Mouse (Mus musculus) lung, postnatal 0 days (tissue): Measurements from ENCODE around the gene Fam184b. TPM values are rescaled to one million over a fixed set of nuclear protein-coding genes. Genes with fewer than 3 reads are reported as not detected.

Source experiments
- ATAC-seq: fragments of 200-750 bp; cut with Nextera tagmentation; 2 replicates; pipeline ENCODE4 v1.8.0; 2017; ENCODE audit warnings: moderate library complexity
- DNase-seq: peaks from one replicate; pipeline ENCODE4 v3.0.0-alpha.2; 2016; ENCODE audit warnings: low spot score
- H3K27ac ChIP-seq: fragments of 300-500 bp; sonication (generic); 2 replicates; pipeline ENCODE4 v1.5.1; 2014; ENCODE audit warnings: antibody characterized with exemption, mild to moderate bottlenecking, low read length, mixed read lengths
- H3K27me3 ChIP-seq: fragments of 300-500 bp; sonication (generic); replicated peaks from 2 replicates; pipeline ENCODE4 v1.6.1; 2014; ENCODE audit warnings: low read length, mixed read lengths; ENCODE audit not compliant: insufficient read depth
- H3K36me3 ChIP-seq: fragments of 300-500 bp; sonication (generic); 2 replicates; pipeline ENCODE4 v1.6.1; 2014; ENCODE audit warnings: low read length, mixed read lengths; ENCODE audit not compliant: insufficient read depth
- H3K4me1 ChIP-seq: fragments of 300-500 bp; sonication (generic); 2 replicates; pipeline ENCODE4 v1.6.1; 2014; ENCODE audit warnings: antibody characterized with exemption, low read depth, low read length, mixed read lengths; ENCODE audit not compliant: insufficient read depth
- H3K4me2 ChIP-seq: fragments of 300-500 bp; sonication (generic); replicated peaks from 2 replicates; pipeline ENCODE4 v1.6.1; 2014; ENCODE audit warnings: low read depth, mild to moderate bottlenecking, low read length, moderate library complexity, mixed read lengths
- H3K4me3 ChIP-seq: fragments of 300-500 bp; sonication (generic); 2 replicates; pipeline ENCODE4 v1.5.1; 2014; ENCODE audit warnings: low read depth, low read length
- H3K9ac ChIP-seq: fragments of 300-500 bp; sonication (generic); replicated peaks from 2 replicates; pipeline ENCODE4 v1.6.1; 2014; ENCODE audit warnings: low read depth, mild to moderate bottlenecking
- H3K9me3 ChIP-seq: fragments of 300-500 bp; sonication (generic); 2 replicates; pipeline ENCODE4 v1.6.1; 2016; ENCODE audit warnings: low read length, mixed read lengths
- CTCF ChIP-seq: IDR thresholded peaks from 2 replicates; pipeline ENCODE4 v1.5.1; 2016; ENCODE audit warnings: antibody characterized with exemption, mild to moderate bottlenecking
- EP300 ChIP-seq: IDR thresholded peaks from 2 replicates; pipeline ENCODE4 v1.6.1; 2016; ENCODE audit warnings: antibody characterized with exemption, mild to moderate bottlenecking, control low read depth
- WGBS: fragments of 180-500 bp; shearing (Covaris S2); extraction: QIAGEN DNeasy Blood & Tissue Kit; methylation state at CpG from one replicate; pipeline ENCODE4 v1.1.7; 2014; 5-methylcytosine and 5-hydroxymethylcytosine counted together
- polyA plus RNA-seq: library from polyadenylated mRNA; unstranded; fragments of >200 nt; fragmentation: Nextera tagmentation; extraction: Ambion mirVana; gene quantifications from 2 replicates; pipeline ENCODE4 v1.2.1, GENCODE M21; 2015

The Fam184b gene
- polyA plus RNA-seq, 1 experiment from 2014 or later = 0.04 TPM

DNA sequence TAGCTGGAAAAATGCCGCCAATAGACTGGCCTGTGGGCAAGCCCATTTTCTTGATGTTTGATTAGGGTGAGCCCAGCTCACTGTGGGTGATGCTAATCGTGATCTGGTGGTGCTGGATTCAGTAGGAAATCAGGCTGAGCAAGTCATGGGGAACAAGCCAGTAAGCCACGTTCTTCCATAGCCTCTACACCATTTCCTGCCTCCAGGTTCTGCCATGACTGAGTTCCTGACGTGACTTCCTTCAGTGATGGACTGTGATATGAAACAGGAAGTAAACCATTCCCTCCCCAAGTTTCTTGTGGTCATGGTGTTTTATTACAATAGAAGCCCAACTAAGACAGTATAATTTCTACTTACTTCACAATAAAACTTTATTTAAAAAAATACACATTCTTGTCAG lies 38.2 kb upstream of the Fam184b start:
- ATAC-seq (no peak), DNase-seq (no peak)
- no peak overlapping the region for H3K27ac ChIP-seq
- H3K27me3 ChIP-seq = no peaks in the 10 kb centered on the region
- WGBS = 72% methylated on average over 4 of the region's 4 CpGs
- H3K36me3 ChIP-seq = no peaks in the 10 kb centered on the region
- no peak overlapping the region for H3K4me3 ChIP-seq
- TF ChIP-seq CTCF = no peak
- no peak for TF ChIP-seq EP300
- no peak overlapping the region for H3K9ac ChIP-seq
- H3K4me2 ChIP-seq = no peak overlapping the region
- H3K4me1 ChIP-seq = no peaks in the 10 kb centered on the region
- no peaks in the 10 kb centered on the region for H3K9me3 ChIP-seq

DNA sequence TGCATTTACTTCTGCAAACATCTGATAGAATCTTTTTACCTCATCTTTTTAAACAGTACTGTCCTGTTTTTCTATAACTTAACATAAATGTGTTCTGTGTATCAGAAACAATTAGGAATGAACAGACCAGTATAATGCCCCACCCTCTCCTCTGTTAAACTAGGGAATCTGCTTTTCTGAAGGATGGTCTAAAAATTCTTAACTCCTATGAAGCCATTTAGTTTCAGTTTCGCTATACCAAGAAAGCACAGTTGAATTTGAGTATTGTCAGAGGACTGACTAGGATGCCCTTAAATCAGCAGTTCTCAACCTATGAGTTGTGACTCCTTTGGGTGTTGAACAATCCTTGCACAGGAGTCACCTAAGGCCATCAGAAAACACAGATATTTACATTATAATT lies 35.6 kb upstream of the Fam184b start:
- no peak for DNase-seq
- no peak overlapping the region for H3K27ac ChIP-seq
- no peaks in the 10 kb centered on the region for H3K36me3 ChIP-seq
- no peak for TF ChIP-seq EP300
- no peak overlapping the region for H3K4me2 ChIP-seq
- WGBS = 93% methylated on average over 1 of the region's 1 CpGs
- H3K9ac ChIP-seq = no peak overlapping the region
- no peak for ATAC-seq
- no peak overlapping the region for H3K4me3 ChIP-seq
- H3K4me1 ChIP-seq = no peaks in the 10 kb centered on the region
- no peaks in the 10 kb centered on the region for H3K9me3 ChIP-seq
- no peaks in the 10 kb centered on the region for H3K27me3 ChIP-seq

DNA sequence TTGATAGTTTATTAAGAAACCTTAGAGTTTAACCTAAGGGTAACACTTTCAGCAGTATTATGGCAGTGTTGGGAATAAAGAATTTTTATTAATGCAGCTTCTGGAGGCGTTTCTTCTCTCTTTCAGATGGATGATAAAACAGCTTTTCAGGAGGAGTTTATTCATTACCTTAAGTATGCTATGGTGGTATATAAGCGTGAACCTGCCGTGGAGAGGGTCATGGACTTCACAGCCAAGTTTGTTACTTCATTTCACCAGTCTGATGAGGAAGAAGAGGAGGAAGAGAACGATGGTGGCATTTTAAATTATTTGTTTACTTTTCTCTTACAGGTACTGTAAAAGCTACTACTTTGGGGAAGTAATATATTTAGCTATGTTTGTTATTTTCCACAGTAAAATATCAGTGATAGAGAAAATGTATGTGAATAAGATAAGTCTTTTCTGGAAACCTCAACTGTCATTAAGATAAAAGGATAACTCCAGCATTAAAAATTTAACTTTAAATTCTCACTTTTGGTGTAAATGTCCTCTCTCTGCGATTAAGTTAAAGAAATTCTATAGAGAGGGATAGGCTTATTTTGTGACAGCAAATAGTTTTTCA lies 31.6 kb upstream of the Fam184b start:
- ATAC-seq (no peak), DNase-seq (no peak)
- no peak overlapping the region for H3K4me2 ChIP-seq
- no peak overlapping the region for H3K4me3 ChIP-seq
- H3K27ac ChIP-seq = no peak overlapping the region
- WGBS = 36% methylated on average over 5 of the region's 5 CpGs
- TF ChIP-seq EP300 (no peak), CTCF (no peak)
- no peaks in the 10 kb centered on the region for H3K36me3 ChIP-seq
- no peaks in the 10 kb centered on the region for H3K9me3 ChIP-seq
- H3K9ac ChIP-seq = no peak overlapping the region
- H3K4me1 ChIP-seq = peaks cover 4% of the 10 kb centered on the region; the same call in 1 of the 2 replicates
- no peaks in the 10 kb centered on the region for H3K27me3 ChIP-seq

DNA sequence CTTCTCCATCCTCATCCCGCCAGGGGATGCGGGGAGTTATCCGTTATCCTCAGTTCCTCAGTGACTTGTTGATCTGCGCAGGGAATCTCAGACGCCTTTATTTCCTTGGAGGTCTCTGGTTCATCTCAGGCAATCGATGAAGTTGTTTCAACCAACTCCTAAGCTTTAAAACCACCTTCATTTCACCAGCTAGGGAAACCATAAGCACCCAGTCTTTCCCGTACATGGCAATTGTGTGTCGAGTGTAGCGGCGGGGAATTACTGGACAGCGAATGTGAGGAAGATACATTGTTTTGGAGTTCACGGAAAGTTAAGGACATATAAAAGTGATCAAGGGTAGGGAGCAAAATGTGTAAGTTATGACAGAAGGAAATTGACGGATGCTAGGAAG lies 30.9 kb upstream of the Fam184b start:
- no peaks in the 10 kb centered on the region for H3K9me3 ChIP-seq
- no peaks in the 10 kb centered on the region for H3K27me3 ChIP-seq
- H3K4me1 ChIP-seq = peaks cover 4% of the 10 kb centered on the region; the same call in 1 of the 2 replicates
- WGBS = 1% methylated on average over 13 of the region's 13 CpGs
- TF ChIP-seq EP300 (no peak), CTCF (no peak)
- peak overlapping the region; percentile 97 for H3K4me2 ChIP-seq
- H3K27ac ChIP-seq = no peak overlapping the region
- peak overlapping the region; percentile 70 for H3K4me3 ChIP-seq
- no peaks in the 10 kb centered on the region for H3K36me3 ChIP-seq
- peak overlapping the region; percentile 24; the same call in 1 of the 2 replicates for H3K9ac ChIP-seq
- ATAC-seq (no peak), DNase-seq (no peak)

DNA sequence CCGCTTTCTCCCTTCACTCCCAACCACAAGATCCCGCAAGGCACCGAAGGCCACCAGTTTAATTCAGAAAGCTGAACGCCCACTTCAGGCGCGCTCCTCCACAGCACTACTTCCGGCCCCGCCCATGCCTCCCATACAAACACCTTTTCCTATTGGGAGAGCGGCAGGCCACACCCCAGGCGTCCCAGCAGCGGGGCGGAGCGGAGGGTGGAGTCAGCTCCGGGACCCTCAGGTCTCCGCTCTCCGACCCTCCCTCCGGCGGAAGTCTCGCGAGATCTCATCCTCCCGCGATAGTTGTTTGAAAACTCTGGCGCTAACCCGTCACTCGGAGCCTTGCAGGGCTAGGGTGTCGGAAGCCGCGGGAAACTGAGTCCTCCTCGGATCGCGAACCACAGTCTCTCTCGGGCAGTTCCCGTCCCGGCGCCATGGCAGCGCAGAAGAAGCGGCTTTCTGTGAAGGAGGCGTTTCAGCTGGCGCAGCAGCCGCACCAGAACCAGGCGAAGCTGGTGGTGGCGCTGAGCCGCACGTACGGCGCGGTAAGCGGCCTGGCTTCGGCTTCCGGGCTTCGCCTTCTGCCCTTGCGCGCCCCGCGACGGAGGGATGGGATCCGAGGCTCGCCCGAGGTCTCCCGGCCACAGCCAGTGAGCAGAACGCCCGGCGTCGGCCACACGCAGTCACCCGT lies 30.3 kb upstream of the Fam184b start, which contains the start of gene Ncapg:
Ncapg (plus strand) TSS at position 322 of the 682 bp plus-strand sequence.
- ATAC-seq = peak; percentile 100
- peak within 1 kb of the TSS; percentile 97 for H3K4me2 ChIP-seq
- H3K4me1 ChIP-seq = peaks cover 4% of the 10 kb centered on the region; the same call in 1 of the 2 replicates
- peak within 1 kb of the TSS; percentile 70 for H3K4me3 ChIP-seq
- H3K27me3 ChIP-seq = no peaks in the 10 kb centered on the region
- H3K27ac ChIP-seq = peak within 1 kb of the TSS; percentile 81
- no peaks in the 10 kb centered on the region for H3K9me3 ChIP-seq
- WGBS = under 1% methylated on average over 62 of the region's 66 CpGs
- peak within 1 kb of the TSS; percentile 73 for H3K9ac ChIP-seq
- no peaks in the 10 kb centered on the region for H3K36me3 ChIP-seq
- DNase-seq = peak; percentile 99
- TF ChIP-seq EP300 = peak; percentile 88
- no peak for TF ChIP-seq CTCF

DNA sequence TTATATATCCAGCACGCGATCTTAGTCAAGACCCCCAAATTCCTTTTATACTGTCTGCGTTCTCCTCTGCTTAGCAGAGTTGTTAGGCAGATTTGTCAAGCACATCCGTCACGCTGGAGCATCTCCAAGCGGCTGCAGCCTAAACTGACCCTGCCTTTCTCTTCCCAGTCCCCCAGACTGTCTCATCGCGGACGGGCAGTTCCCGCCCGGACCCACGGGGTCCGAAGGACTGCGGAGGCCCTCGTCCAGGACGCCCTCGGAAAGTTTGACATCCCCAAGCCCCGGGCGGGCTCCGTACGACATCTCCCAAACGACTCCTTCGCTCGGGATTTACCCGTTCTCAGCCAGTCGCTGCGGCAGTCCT lies 29.8 kb upstream of the Fam184b start:
- under 1% methylated on average over 27 of the region's 27 CpGs for WGBS
- ATAC-seq (peak; percentile 34), DNase-seq (no peak)
- peak overlapping the region; percentile 97 for H3K4me2 ChIP-seq
- H3K4me1 ChIP-seq = peaks cover 4% of the 10 kb centered on the region; the same call in 1 of the 2 replicates
- H3K27me3 ChIP-seq = no peaks in the 10 kb centered on the region
- peak overlapping the region; percentile 73 for H3K9ac ChIP-seq
- H3K9me3 ChIP-seq = no peaks in the 10 kb centered on the region
- H3K4me3 ChIP-seq = peak overlapping the region; percentile 70
- no peak for TF ChIP-seq EP300
- no peak for TF ChIP-seq CTCF
- H3K27ac ChIP-seq = peak overlapping the region; percentile 81
- no peaks in the 10 kb centered on the region for H3K36me3 ChIP-seq
